Mouse (Mus musculus): Measurements from ENCODE around the gene Ndufa8. TPM values are rescaled to one million over a fixed set of nuclear protein-coding genes. Genes with fewer than 3 reads are reported as not detected.

Gene Ndufa8
- polyA plus RNA-seq, 1 experiment from 2014 or later: 259 TPM

DNA sequence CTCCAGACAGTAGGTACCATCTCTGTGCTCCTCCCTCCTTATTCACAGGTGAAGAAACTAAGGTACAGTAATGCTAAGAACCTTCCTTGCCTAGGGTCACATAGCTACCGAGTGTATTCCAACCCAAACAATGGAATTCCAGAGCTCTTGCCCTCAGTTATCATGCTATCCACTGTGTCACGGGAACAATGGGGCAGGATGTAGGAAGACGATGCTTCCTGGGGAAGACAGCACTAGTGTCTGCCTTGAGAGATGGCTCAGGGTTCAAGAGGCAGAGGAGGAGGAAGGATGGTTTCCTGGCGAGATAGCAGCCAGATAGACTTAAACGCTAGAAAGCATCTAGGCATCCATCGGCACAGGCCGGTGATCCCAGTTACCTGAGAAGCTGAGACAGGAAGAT, 16.3 kb downstream of the Ndufa8 start:
- ATAC-seq (ENCODE audit: insufficient read depth, low FRiP score): no peak
- WGBS: 73% methylated on average over 7 of the region's 7 CpGs
- Histone ChIP-seq H3K9me3 (replicated peaks; ENCODE audit: control insufficient read depth, low read length) (0 out of 2 replicates have a peak, but pooled peaks cover 3% of the 10 kb centered on the region), H3K9ac (ENCODE audit: low read length) (no peak overlapping the region), H3K4me1 (ENCODE audit: control insufficient read depth, insufficient read depth, low read length) (no peaks in the 10 kb centered on the region), H3K27ac (ENCODE audit: low read length) (no peak overlapping the region), H3K4me2 (ENCODE audit: low read depth, low read length) (no peak overlapping the region), H3K4me3 (replicated peaks; ENCODE audit: low read length) (no peak overlapping the region), H3K27me3 (ENCODE audit: control insufficient read depth, insufficient read depth, low read length) (no peaks in the 10 kb centered on the region), H3K36me3 (ENCODE audit: control insufficient read depth, insufficient read depth, low read length) (peaks cover 8% of the 10 kb centered on the region)

DNA sequence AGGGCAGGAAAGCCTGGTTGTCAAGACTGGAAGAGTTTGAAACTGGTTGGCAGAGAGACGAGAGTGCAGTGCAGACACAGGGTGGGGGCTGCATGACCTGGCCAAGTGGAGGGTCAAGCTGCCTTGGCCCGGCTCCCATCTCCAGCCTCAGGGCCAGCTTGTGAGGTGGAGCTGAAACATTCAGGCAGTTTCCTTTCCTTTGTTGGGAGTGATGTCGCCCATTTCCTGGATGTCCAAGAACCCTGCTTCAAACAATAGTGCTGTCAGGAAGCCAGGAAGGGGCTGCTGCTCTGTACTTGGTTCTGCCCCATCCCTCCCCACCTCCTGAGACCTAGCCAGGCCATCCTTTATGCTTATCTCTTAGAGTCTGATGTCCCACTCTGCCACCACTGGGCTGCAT, 25.9 kb downstream of the Ndufa8 start:
- Histone ChIP-seq H3K9me3 (replicated peaks; ENCODE audit: control insufficient read depth, low read length) (no peaks in the 10 kb centered on the region), H3K27ac (ENCODE audit: low read length) (no peak overlapping the region), H3K4me3 (replicated peaks; ENCODE audit: low read length) (no peak overlapping the region), H3K4me1 (ENCODE audit: control insufficient read depth, insufficient read depth, low read length) (no peaks in the 10 kb centered on the region), H3K9ac (ENCODE audit: low read length) (no peak overlapping the region), H3K36me3 (ENCODE audit: control insufficient read depth, insufficient read depth, low read length) (no peaks in the 10 kb centered on the region), H3K27me3 (ENCODE audit: control insufficient read depth, insufficient read depth, low read length) (peaks cover 7% of the 10 kb centered on the region; the same call in 1 of the 2 replicates), H3K4me2 (ENCODE audit: low read depth, low read length) (no peak overlapping the region)
- 56% methylated on average over 3 of the region's 3 CpGs for WGBS
- no peak for ATAC-seq (ENCODE audit: insufficient read depth, low FRiP score)

DNA sequence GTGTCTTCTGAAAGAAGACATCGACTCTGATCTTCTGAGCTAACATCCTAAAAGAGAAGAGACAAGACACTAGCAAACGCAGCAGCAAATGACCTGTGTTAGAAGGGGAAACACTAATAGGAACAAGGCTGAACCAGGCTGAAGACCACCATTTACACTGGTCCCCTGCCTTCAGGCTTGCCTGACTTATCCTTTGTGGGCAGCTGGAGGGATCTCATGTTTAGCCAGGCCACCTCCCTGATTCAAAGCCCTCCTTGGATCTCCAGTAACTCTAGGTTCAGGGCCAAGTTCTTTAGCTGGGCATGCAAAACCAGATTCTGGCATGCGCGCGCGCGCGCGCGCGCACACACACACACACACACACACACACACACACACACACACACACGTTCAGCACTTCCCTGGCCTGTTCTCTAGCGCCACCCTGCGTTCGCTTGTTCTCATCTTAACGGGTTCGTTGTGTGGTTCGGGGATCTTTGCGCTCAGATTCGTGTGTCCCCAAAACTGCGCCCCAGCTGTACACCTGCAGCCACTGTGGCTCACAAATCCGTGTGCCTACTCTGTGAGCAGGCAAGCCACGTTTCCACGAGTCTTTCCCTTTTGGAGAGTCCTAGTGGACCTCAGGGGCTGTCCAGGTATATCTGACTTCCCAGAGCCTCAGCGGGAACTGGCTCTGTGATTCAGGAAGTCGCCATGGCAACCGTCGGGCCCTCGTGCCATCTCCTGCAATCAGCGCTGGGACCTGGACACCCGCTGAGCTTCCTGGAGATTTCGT, 27.6 kb downstream of the Ndufa8 start:
- Histone ChIP-seq H3K27me3 (ENCODE audit: control insufficient read depth, insufficient read depth, low read length) (peaks cover 7% of the 10 kb centered on the region; the same call in 1 of the 2 replicates), H3K36me3 (ENCODE audit: control insufficient read depth, insufficient read depth, low read length) (no peaks in the 10 kb centered on the region), H3K9ac (ENCODE audit: low read length) (no peak overlapping the region), H3K4me1 (ENCODE audit: control insufficient read depth, insufficient read depth, low read length) (no peaks in the 10 kb centered on the region), H3K4me3 (replicated peaks; ENCODE audit: low read length) (peak overlapping the region; percentile 19), H3K9me3 (replicated peaks; ENCODE audit: control insufficient read depth, low read length) (no peaks in the 10 kb centered on the region), H3K27ac (ENCODE audit: low read length) (no peak overlapping the region), H3K4me2 (ENCODE audit: low read depth, low read length) (peak overlapping the region; percentile 44)
- ATAC-seq (ENCODE audit: insufficient read depth, low FRiP score): peak; percentile 17; the same call in 1 of the 2 replicates
- WGBS: 10% methylated on average over 32 of the region's 32 CpGs

DNA sequence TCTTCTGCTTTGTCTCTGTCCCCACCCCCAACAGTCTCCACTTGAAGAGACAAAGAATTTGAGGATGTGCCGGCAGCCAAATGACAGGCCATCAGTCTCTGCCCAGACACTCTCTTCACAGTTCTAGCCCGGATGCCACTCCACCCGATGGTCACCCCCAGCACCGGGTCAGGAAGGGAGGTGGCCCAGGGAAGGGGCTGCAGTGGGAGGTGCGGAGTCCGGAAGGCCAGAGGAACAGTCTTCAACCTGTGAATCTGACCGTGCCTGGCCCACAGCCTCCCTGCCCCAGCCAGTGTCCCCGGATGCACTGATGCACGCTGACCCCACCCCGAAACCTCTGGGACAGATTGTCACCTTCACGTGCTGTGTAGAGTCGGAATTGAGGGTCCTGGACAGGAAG, 36.2 kb downstream of the Ndufa8 start:
- 59% methylated on average over 12 of the region's 12 CpGs for WGBS
- Histone ChIP-seq H3K4me3 (replicated peaks; ENCODE audit: low read length) (no peak overlapping the region), H3K4me1 (ENCODE audit: control insufficient read depth, insufficient read depth, low read length) (peaks cover 5% of the 10 kb centered on the region; the same call in 1 of the 2 replicates), H3K4me2 (ENCODE audit: low read depth, low read length) (no peak overlapping the region), H3K9ac (ENCODE audit: low read length) (no peak overlapping the region), H3K36me3 (ENCODE audit: control insufficient read depth, insufficient read depth, low read length) (no peaks in the 10 kb centered on the region), H3K27me3 (ENCODE audit: control insufficient read depth, insufficient read depth, low read length) (peaks cover 16% of the 10 kb centered on the region), H3K27ac (ENCODE audit: low read length) (no peak overlapping the region), H3K9me3 (replicated peaks; ENCODE audit: control insufficient read depth, low read length) (no peaks in the 10 kb centered on the region)
- ATAC-seq (ENCODE audit: insufficient read depth, low FRiP score): peak; percentile 55; the same call in 1 of the 2 replicates

GRCm38 (mm10) chr2:36011331-36011825, 37.8 kb downstream of the Ndufa8 start:
- WGBS: under 1% methylated on average over 44 of the region's 44 CpGs
- peaks cover 5% of the 10 kb centered on the region; the same call in 1 of the 2 replicates for H3K4me1 ChIP-seq (ENCODE audit: control insufficient read depth, insufficient read depth, low read length)
- peak overlapping the region; percentile 70 for H3K9ac ChIP-seq (ENCODE audit: low read length)
- H3K27me3 ChIP-seq (ENCODE audit: control insufficient read depth, insufficient read depth, low read length): peaks cover 16% of the 10 kb centered on the region
- no peak for ATAC-seq (ENCODE audit: insufficient read depth, low FRiP score)
- no peak overlapping the region for H3K27ac ChIP-seq (ENCODE audit: low read length)
- peak overlapping the region; percentile 85 for H3K4me2 ChIP-seq (ENCODE audit: low read depth, low read length)
- H3K36me3 ChIP-seq (ENCODE audit: control insufficient read depth, insufficient read depth, low read length): no peaks in the 10 kb centered on the region
- H3K4me3 ChIP-seq (replicated peaks; ENCODE audit: low read length): peak overlapping the region; percentile 49
- H3K9me3 ChIP-seq (replicated peaks; ENCODE audit: control insufficient read depth, low read length): no peaks in the 10 kb centered on the region

- Histone ChIP-seq H3K4me2 (ENCODE audit: low read depth, low read length) (no peak overlapping the region), H3K4me1 (ENCODE audit: control insufficient read depth, insufficient read depth, low read length) (peaks cover 5% of the 10 kb centered on the region; the same call in 1 of the 2 replicates), H3K36me3 (ENCODE audit: control insufficient read depth, insufficient read depth, low read length) (no peaks in the 10 kb centered on the region), H3K9ac (ENCODE audit: low read length) (no peak overlapping the region), H3K27me3 (ENCODE audit: control insufficient read depth, insufficient read depth, low read length) (peaks cover 16% of the 10 kb centered on the region), H3K9me3 (replicated peaks; ENCODE audit: control insufficient read depth, low read length) (no peaks in the 10 kb centered on the region), H3K27ac (ENCODE audit: low read length) (no peak overlapping the region), H3K4me3 (replicated peaks; ENCODE audit: low read length) (no peak overlapping the region)
- no peak for ATAC-seq (ENCODE audit: insufficient read depth, low FRiP score)
- WGBS: 52% methylated on average over 8 of the region's 8 CpGs
Observed at GRCm38 (mm10) chr2:36010579-36010978, 38.6 kb downstream of the Ndufa8 start.

GRCm38 (mm10) chr2:36009386-36009785, 39.8 kb downstream of the Ndufa8 start:
- no peak for ATAC-seq (ENCODE audit: insufficient read depth, low FRiP score)
- Histone ChIP-seq H3K4me1 (ENCODE audit: control insufficient read depth, insufficient read depth, low read length) (peaks cover 5% of the 10 kb centered on the region; the same call in 1 of the 2 replicates), H3K36me3 (ENCODE audit: control insufficient read depth, insufficient read depth, low read length) (no peaks in the 10 kb centered on the region), H3K9me3 (replicated peaks; ENCODE audit: control insufficient read depth, low read length) (no peaks in the 10 kb centered on the region), H3K9ac (ENCODE audit: low read length) (no peak overlapping the region), H3K4me2 (ENCODE audit: low read depth, low read length) (no peak overlapping the region), H3K27ac (ENCODE audit: low read length) (no peak overlapping the region), H3K27me3 (ENCODE audit: control insufficient read depth, insufficient read depth, low read length) (peaks cover 16% of the 10 kb centered on the region), H3K4me3 (replicated peaks; ENCODE audit: low read length) (no peak overlapping the region)
- WGBS: 22% methylated on average over 4 of the region's 4 CpGs

DNA sequence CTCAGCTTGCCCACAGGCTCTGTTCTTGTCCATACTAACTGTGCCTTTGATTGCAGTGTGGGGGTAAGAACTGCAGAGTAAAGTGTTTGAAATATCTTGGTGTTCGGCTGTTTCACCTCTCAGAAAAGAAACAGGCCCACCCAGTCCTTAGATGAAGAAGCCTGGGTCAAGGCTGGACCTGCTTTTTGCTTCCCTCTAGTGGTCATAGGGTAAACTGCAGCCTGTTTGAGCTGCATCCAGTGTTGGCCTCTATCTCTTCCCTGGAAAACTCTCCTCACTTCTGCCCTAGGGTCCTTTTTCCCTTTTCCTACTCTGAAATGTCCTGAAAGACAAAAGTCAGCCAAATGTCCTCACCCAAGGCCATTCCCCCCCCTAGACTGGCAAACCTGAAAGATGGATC, 41.1 kb downstream of the Ndufa8 start:
- ATAC-seq (ENCODE audit: insufficient read depth, low FRiP score): no peak
- WGBS: 17% methylated on average over 1 of the region's 1 CpGs
- Histone ChIP-seq H3K27ac (ENCODE audit: low read length) (no peak overlapping the region), H3K36me3 (ENCODE audit: control insufficient read depth, insufficient read depth, low read length) (no peaks in the 10 kb centered on the region), H3K4me1 (ENCODE audit: control insufficient read depth, insufficient read depth, low read length) (peaks cover 5% of the 10 kb centered on the region; the same call in 1 of the 2 replicates), H3K4me3 (replicated peaks; ENCODE audit: low read length) (no peak overlapping the region), H3K9ac (ENCODE audit: low read length) (no peak overlapping the region), H3K4me2 (ENCODE audit: low read depth, low read length) (no peak overlapping the region), H3K9me3 (replicated peaks; ENCODE audit: control insufficient read depth, low read length) (no peaks in the 10 kb centered on the region), H3K27me3 (ENCODE audit: control insufficient read depth, insufficient read depth, low read length) (peaks cover 16% of the 10 kb centered on the region)

DNA sequence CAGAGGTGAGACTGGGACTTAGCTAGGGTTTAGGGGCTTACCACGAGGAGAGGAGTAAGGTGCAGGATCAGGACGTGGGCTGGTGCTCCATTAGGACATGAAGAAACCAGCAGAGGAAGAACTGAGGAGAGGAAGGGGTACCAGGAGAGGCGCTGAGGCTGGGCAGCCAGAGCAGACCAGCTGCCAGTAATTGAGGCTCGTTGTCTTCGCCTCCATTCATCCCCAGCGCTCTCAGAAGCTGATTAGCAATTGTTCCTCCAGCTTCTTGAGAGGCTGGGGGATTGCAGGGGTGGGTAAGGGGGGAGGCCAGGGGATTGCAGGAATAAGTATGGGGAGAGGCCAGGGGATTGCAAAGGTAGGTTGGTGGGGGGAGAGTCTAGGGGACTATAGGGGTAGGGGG, 47.0 kb downstream of the Ndufa8 start:
- Histone ChIP-seq H3K4me1 (ENCODE audit: control insufficient read depth, insufficient read depth, low read length) (no peaks in the 10 kb centered on the region), H3K4me2 (ENCODE audit: low read depth, low read length) (no peak overlapping the region), H3K27ac (ENCODE audit: low read length) (no peak overlapping the region), H3K27me3 (ENCODE audit: control insufficient read depth, insufficient read depth, low read length) (no peaks in the 10 kb centered on the region; the same call in 1 of the 2 replicates), H3K36me3 (ENCODE audit: control insufficient read depth, insufficient read depth, low read length) (no peaks in the 10 kb centered on the region), H3K4me3 (replicated peaks; ENCODE audit: low read length) (no peak overlapping the region), H3K9me3 (replicated peaks; ENCODE audit: control insufficient read depth, low read length) (no peaks in the 10 kb centered on the region), H3K9ac (ENCODE audit: low read length) (no peak overlapping the region)
- ATAC-seq (ENCODE audit: insufficient read depth, low FRiP score): no peak
- WGBS: 54% methylated on average over 6 of the region's 6 CpGs
